Mouse (Mus musculus): ENCODE data around the gene Ociad1. TPM values are rescaled to one million over a fixed set of nuclear protein-coding genes. Genes with fewer than 3 reads are reported as not detected.

Gene Ociad1
- polyA plus RNA-seq (2014; fragmentation: Nextera tagmentation; extraction: Ambion mirVana), result 170 and 171 TPM in 2 replicates

DNA sequence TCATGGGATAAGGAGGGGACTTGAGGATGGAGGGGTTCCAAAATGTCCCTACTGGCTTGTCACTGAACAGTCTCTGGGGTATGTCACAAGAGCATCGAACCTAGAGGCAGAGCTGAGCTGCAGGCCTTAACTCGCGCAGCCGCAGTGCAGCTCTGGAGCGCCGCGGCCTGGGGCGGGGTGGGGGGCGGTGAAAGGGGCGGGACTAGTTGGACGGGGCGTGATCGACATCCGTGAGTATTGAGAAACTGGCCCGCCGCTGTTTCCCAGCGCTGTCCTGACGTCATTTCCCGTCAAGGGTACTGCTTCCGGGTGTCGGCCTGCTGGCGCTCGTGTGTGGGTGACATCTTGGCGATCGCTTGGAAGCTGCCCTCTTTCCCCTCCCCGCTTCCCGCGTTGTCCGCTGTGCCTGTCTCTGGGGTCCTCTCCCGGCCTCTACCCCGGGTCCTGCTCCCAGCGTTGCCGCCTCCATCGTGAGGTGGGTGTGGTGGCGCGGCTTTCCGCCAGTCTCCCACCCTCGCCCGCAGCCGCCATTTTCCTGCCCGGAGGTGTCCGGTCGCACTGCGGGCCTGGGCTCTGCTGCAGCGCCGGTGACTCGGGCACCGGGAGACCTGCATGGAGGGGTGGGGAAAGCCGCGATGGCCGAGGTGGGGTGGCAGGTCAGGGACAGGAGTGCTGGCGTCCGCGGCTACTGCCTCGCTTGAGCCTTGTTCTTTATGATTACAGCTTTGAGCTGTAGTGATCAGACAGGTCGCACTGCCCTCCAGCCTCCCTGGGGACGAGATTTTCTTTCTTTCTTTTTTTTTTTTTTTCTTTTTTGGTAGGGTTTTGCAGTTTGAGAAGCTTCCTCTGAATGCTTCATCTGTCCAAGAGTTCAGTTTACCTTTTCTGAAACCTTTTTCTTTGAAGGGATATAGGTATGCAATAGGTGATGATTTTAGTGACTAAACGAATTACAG is at the start of gene Ociad1:
Ociad1 (plus strand) TSS at position 283 of the 956 bp plus-strand sequence.
- Histone ChIP-seq H3K36me3 (ENCODE audit: control insufficient read depth, insufficient read depth, low read length) (peaks cover 14% of the 10 kb centered on the region), H3K27me3 (replicated peaks; ENCODE audit: control insufficient read depth, insufficient read depth, low read length) (no peaks in the 10 kb centered on the region), H3K27ac (ENCODE audit: low read depth, low read length) (peak within 1 kb of the TSS; percentile 84), H3K4me2 (peak within 1 kb of the TSS; percentile 87), H3K4me3 (ENCODE audit: low read depth, low read length) (peak within 1 kb of the TSS; percentile 92), H3K9me3 (ENCODE audit: control insufficient read depth, low read length) (no peaks in the 10 kb centered on the region), H3K4me1 (replicated peaks; ENCODE audit: control insufficient read depth, insufficient read depth, low read length) (peaks cover 11% of the 10 kb centered on the region), H3K9ac (ENCODE audit: low read depth, low read length) (peak within 1 kb of the TSS; percentile 90)
- ATAC-seq (replicated peaks; ENCODE audit: low FRiP score), result peak; percentile 99
- DNase-seq (ENCODE audit: low spot score), result peak; percentile 97
- under 1% methylated on average over 58 of the region's 58 CpGs for WGBS

DNA sequence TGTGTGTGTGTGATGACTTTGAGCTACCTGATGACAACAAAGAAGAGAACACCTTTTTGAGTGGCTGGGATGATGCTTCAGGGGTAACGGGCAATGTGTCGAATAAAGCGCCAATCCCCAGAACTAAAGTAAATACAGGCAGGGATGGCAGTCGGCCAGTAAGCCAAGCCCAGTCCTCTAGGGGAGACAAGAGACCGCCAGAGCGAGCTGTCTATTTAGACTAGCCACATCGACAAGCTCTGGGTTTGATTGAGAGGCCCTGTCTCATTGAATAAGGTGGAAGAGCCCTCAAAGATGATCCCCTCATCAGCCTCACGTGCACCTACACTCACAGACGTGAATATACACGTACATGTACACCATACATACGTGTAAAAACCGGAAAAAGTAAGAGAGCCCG is 48.2 kb upstream of the Ociad1 start:
- Histone ChIP-seq H3K4me1 (replicated peaks; ENCODE audit: control insufficient read depth, insufficient read depth, low read length) (peaks cover 23% of the 10 kb centered on the region), H3K27ac (ENCODE audit: low read depth, low read length) (no peak overlapping the region), H3K9me3 (ENCODE audit: control insufficient read depth, low read length) (no peaks in the 10 kb centered on the region), H3K36me3 (ENCODE audit: control insufficient read depth, insufficient read depth, low read length) (no peaks in the 10 kb centered on the region; the same call in 1 of the 2 replicates), H3K9ac (ENCODE audit: low read depth, low read length) (no peak overlapping the region), H3K4me2 (no peak overlapping the region), H3K27me3 (replicated peaks; ENCODE audit: control insufficient read depth, insufficient read depth, low read length) (no peaks in the 10 kb centered on the region), H3K4me3 (ENCODE audit: low read depth, low read length) (no peak overlapping the region)
- ATAC-seq (replicated peaks; ENCODE audit: low FRiP score) (no peak), DNase-seq (ENCODE audit: low spot score) (no peak)
- 80% methylated on average over 13 of the region's 13 CpGs for WGBS

- peaks cover 24% of the 10 kb centered on the region for H3K4me1 ChIP-seq (replicated peaks; ENCODE audit: control insufficient read depth, insufficient read depth, low read length)
- 74% methylated on average over 6 of the region's 6 CpGs for WGBS
- no peak overlapping the region for H3K27ac ChIP-seq (ENCODE audit: low read depth, low read length)
- no peaks in the 10 kb centered on the region; the same call in 1 of the 2 replicates for H3K36me3 ChIP-seq (ENCODE audit: control insufficient read depth, insufficient read depth, low read length)
- DNase-seq (ENCODE audit: low spot score), result no peak
- no peaks in the 10 kb centered on the region for H3K9me3 ChIP-seq (ENCODE audit: control insufficient read depth, low read length)
- 0 out of 2 replicates have a peak overlapping the region, but pooled peaks have one; percentile 3 for H3K4me2 ChIP-seq
- H3K27me3 ChIP-seq (replicated peaks; ENCODE audit: control insufficient read depth, insufficient read depth, low read length), result no peaks in the 10 kb centered on the region
- H3K4me3 ChIP-seq (ENCODE audit: low read depth, low read length), result no peak overlapping the region
- no peak overlapping the region for H3K9ac ChIP-seq (ENCODE audit: low read depth, low read length)
- ATAC-seq (replicated peaks; ENCODE audit: low FRiP score), result peak; percentile 76
Measured at GRCm38 (mm10) chr5:73246414-73246813, 46.2 kb upstream of the Ociad1 start.

- Histone ChIP-seq H3K4me2 (no peak overlapping the region), H3K9ac (ENCODE audit: low read depth, low read length) (no peak overlapping the region), H3K27ac (ENCODE audit: low read depth, low read length) (no peak overlapping the region), H3K4me3 (ENCODE audit: low read depth, low read length) (no peak overlapping the region), H3K36me3 (ENCODE audit: control insufficient read depth, insufficient read depth, low read length) (no peaks in the 10 kb centered on the region; the same call in 1 of the 2 replicates), H3K9me3 (ENCODE audit: control insufficient read depth, low read length) (no peaks in the 10 kb centered on the region), H3K4me1 (replicated peaks; ENCODE audit: control insufficient read depth, insufficient read depth, low read length) (peaks cover 29% of the 10 kb centered on the region), H3K27me3 (replicated peaks; ENCODE audit: control insufficient read depth, insufficient read depth, low read length) (no peaks in the 10 kb centered on the region)
- 81% methylated on average over 8 of the region's 8 CpGs for WGBS
- DNase-seq (ENCODE audit: low spot score) (no peak), ATAC-seq (replicated peaks; ENCODE audit: low FRiP score) (no peak)
Measured at GRCm38 (mm10) chr5:73248211-73248610, 44.4 kb upstream of the Ociad1 start.

GRCm38 (mm10) chr5:73249341-73249740 is 43.2 kb upstream of the Ociad1 start:
- peaks cover 38% of the 10 kb centered on the region for H3K4me1 ChIP-seq (replicated peaks; ENCODE audit: control insufficient read depth, insufficient read depth, low read length)
- no peak overlapping the region for H3K9ac ChIP-seq (ENCODE audit: low read depth, low read length)
- no peaks in the 10 kb centered on the region for H3K9me3 ChIP-seq (ENCODE audit: control insufficient read depth, low read length)
- no peaks in the 10 kb centered on the region for H3K27me3 ChIP-seq (replicated peaks; ENCODE audit: control insufficient read depth, insufficient read depth, low read length)
- no peak for DNase-seq (ENCODE audit: low spot score)
- H3K4me2 ChIP-seq, result no peak overlapping the region
- no peak overlapping the region for H3K4me3 ChIP-seq (ENCODE audit: low read depth, low read length)
- WGBS, result 86% methylated on average over 4 of the region's 4 CpGs
- no peak overlapping the region for H3K27ac ChIP-seq (ENCODE audit: low read depth, low read length)
- no peak for ATAC-seq (replicated peaks; ENCODE audit: low FRiP score)
- no peaks in the 10 kb centered on the region; the same call in 1 of the 2 replicates for H3K36me3 ChIP-seq (ENCODE audit: control insufficient read depth, insufficient read depth, low read length)

GRCm38 (mm10) chr5:73252739-73253138 is 39.8 kb upstream of the Ociad1 start:
- DNase-seq (ENCODE audit: low spot score), result no peak
- Histone ChIP-seq H3K27me3 (replicated peaks; ENCODE audit: control insufficient read depth, insufficient read depth, low read length) (no peaks in the 10 kb centered on the region), H3K36me3 (ENCODE audit: control insufficient read depth, insufficient read depth, low read length) (no peaks in the 10 kb centered on the region; the same call in 1 of the 2 replicates), H3K4me1 (replicated peaks; ENCODE audit: control insufficient read depth, insufficient read depth, low read length) (peaks cover 31% of the 10 kb centered on the region), H3K9me3 (ENCODE audit: control insufficient read depth, low read length) (no peaks in the 10 kb centered on the region), H3K27ac (ENCODE audit: low read depth, low read length) (0 out of 2 replicates have a peak overlapping the region, but pooled peaks have one; percentile 33), H3K4me3 (ENCODE audit: low read depth, low read length) (no peak overlapping the region), H3K9ac (ENCODE audit: low read depth, low read length) (no peak overlapping the region), H3K4me2 (peak overlapping the region; percentile 45)
- no peak for ATAC-seq (replicated peaks; ENCODE audit: low FRiP score)

DNA sequence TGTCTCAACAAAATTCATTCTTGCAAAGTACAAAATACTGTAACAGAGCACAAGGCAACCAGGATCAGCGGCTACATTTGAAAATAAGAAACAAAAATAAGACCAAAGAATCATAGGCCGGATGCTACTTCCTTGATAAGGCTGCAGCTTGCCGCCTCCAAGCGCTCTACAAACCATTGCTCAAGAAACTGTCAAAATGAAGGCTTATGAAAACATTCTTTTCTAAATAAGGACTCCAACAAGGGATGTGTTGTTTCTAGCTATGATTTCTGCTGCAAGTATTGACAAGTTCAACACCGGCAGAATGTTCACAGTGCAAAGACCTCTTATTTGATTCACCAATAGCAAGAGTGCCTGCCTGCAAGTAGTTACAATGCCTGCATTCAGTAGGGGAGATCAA is 37.9 kb upstream of the Ociad1 start:
- 20% methylated on average over 5 of the region's 5 CpGs for WGBS
- Histone ChIP-seq H3K9me3 (ENCODE audit: control insufficient read depth, low read length) (no peaks in the 10 kb centered on the region), H3K36me3 (ENCODE audit: control insufficient read depth, insufficient read depth, low read length) (no peaks in the 10 kb centered on the region), H3K4me2 (peak overlapping the region; percentile 86), H3K27me3 (replicated peaks; ENCODE audit: control insufficient read depth, insufficient read depth, low read length) (no peaks in the 10 kb centered on the region), H3K4me1 (replicated peaks; ENCODE audit: control insufficient read depth, insufficient read depth, low read length) (peaks cover 34% of the 10 kb centered on the region), H3K9ac (ENCODE audit: low read depth, low read length) (peak overlapping the region; percentile 90), H3K27ac (ENCODE audit: low read depth, low read length) (peak overlapping the region; percentile 82), H3K4me3 (ENCODE audit: low read depth, low read length) (peak overlapping the region; percentile 89)
- ATAC-seq (replicated peaks; ENCODE audit: low FRiP score) (no peak), DNase-seq (ENCODE audit: low spot score) (no peak)

- H3K9ac ChIP-seq (ENCODE audit: low read depth, low read length), result peak overlapping the region; percentile 90
- ATAC-seq (replicated peaks; ENCODE audit: low FRiP score), result peak; percentile 44
- no peaks in the 10 kb centered on the region for H3K36me3 ChIP-seq (ENCODE audit: control insufficient read depth, insufficient read depth, low read length)
- no peaks in the 10 kb centered on the region for H3K9me3 ChIP-seq (ENCODE audit: control insufficient read depth, low read length)
- H3K4me1 ChIP-seq (replicated peaks; ENCODE audit: control insufficient read depth, insufficient read depth, low read length), result peaks cover 34% of the 10 kb centered on the region
- H3K4me3 ChIP-seq (ENCODE audit: low read depth, low read length), result peak overlapping the region; percentile 89
- under 1% methylated on average over 105 of the region's 129 CpGs for WGBS
- H3K27me3 ChIP-seq (replicated peaks; ENCODE audit: control insufficient read depth, insufficient read depth, low read length), result no peaks in the 10 kb centered on the region
- peak; percentile 66 for DNase-seq (ENCODE audit: low spot score)
- H3K27ac ChIP-seq (ENCODE audit: low read depth, low read length), result peak overlapping the region; percentile 82
- peak overlapping the region; percentile 86 for H3K4me2 ChIP-seq
Measured at GRCm38 (mm10) chr5:73255321-73256251, 37.0 kb upstream of the Ociad1 start.
